Mouse (Mus musculus) embryonic facial prominence, embryonic 10.5 days (tissue): Measurements from ENCODE around the gene Smtn. TPM values are rescaled to one million over a fixed set of nuclear protein-coding genes. Genes with fewer than 3 reads are reported as not detected.

Source experiments
- DNase-seq: peaks from one replicate; pipeline ENCODE4 v3.0.0-alpha.2; 2017; ENCODE audit warnings: low spot score
- H3K27ac ChIP-seq: fragments of 300-500 bp; sonication (generic); replicated peaks from 2 replicates; pipeline ENCODE4 v1.5.1; 2016; ENCODE audit warnings: mild to moderate bottlenecking
- H3K27me3 ChIP-seq: fragments of 300-500 bp; sonication (generic); replicated peaks from 2 replicates; pipeline ENCODE4 v1.6.1; 2016; ENCODE audit warnings: low read depth, mild to moderate bottlenecking; ENCODE audit not compliant: poor library complexity, severe bottlenecking
- H3K36me3 ChIP-seq: fragments of 300-500 bp; sonication (generic); replicated peaks from 2 replicates; pipeline ENCODE4 v1.6.1; 2016; ENCODE audit warnings: mild to moderate bottlenecking, moderate library complexity
- H3K4me1 ChIP-seq: fragments of 300-500 bp; sonication (generic); 2 replicates; pipeline ENCODE4 v1.6.1; 2016
- H3K4me3 ChIP-seq: fragments of 300-500 bp; sonication (generic); 2 replicates; pipeline ENCODE4 v1.5.1; 2016; ENCODE audit warnings: mild to moderate bottlenecking, moderate library complexity
- H3K9me3 ChIP-seq: fragments of 300-500 bp; sonication (generic); 2 replicates; pipeline ENCODE4 v1.6.1; 2016; ENCODE audit warnings: mild to moderate bottlenecking
- WGBS: fragments of 180-500 bp; shearing (Covaris S2); methylation state at CpG from one replicate; pipeline ENCODE4 v1.1.7; 2016; 5-methylcytosine and 5-hydroxymethylcytosine counted together
- polyA plus RNA-seq: library from polyadenylated mRNA; unstranded; fragments of >200 nt; fragmentation: Nextera tagmentation; extraction: Ambion mirVana; gene quantifications from 2 replicates; pipeline ENCODE4 v1.2.1, GENCODE M21; 2016

Gene Smtn
- polyA plus RNA-seq, 1 experiment from 2014 or later, result 42.6 TPM

- Histone ChIP-seq H3K27ac (no peak overlapping the region), H3K9me3 (no peaks in the 10 kb centered on the region), H3K27me3 (peaks cover 37% of the 10 kb centered on the region), H3K4me1 (peaks cover 37% of the 10 kb centered on the region), H3K4me3 (no peak overlapping the region), H3K36me3 (no peaks in the 10 kb centered on the region)
- no peak for DNase-seq
- WGBS, result 89% methylated on average over 6 of the region's 6 CpGs
Measured at GRCm38 (mm10) chr11:3513291-3513690, 27.1 kb downstream of the Smtn start.

GRCm38 (mm10) chr11:3510321-3510720, 30.1 kb downstream of the Smtn start:
- Histone ChIP-seq H3K4me1 (peaks cover 13% of the 10 kb centered on the region; the same call in 1 of the 2 replicates), H3K9me3 (no peaks in the 10 kb centered on the region), H3K4me3 (no peak overlapping the region), H3K36me3 (no peaks in the 10 kb centered on the region), H3K27ac (no peak overlapping the region), H3K27me3 (peaks cover 10% of the 10 kb centered on the region)
- 86% methylated on average over 2 of the region's 2 CpGs for WGBS
- no peak for DNase-seq

- Histone ChIP-seq H3K27ac (no peak overlapping the region), H3K27me3 (0 out of 2 replicates have a peak, but pooled peaks cover 6% of the 10 kb centered on the region), H3K9me3 (no peaks in the 10 kb centered on the region), H3K36me3 (no peaks in the 10 kb centered on the region), H3K4me3 (no peak overlapping the region), H3K4me1 (peaks cover 4% of the 10 kb centered on the region; the same call in 1 of the 2 replicates)
- no peak for DNase-seq
- 75% methylated on average over 8 of the region's 8 CpGs for WGBS
Measured at GRCm38 (mm10) chr11:3509181-3510085, 31.0 kb downstream of the Smtn start.

- Histone ChIP-seq H3K27ac (no peak overlapping the region), H3K36me3 (no peaks in the 10 kb centered on the region), H3K4me3 (no peak overlapping the region), H3K27me3 (0 out of 2 replicates have a peak, but pooled peaks cover 6% of the 10 kb centered on the region), H3K9me3 (no peaks in the 10 kb centered on the region), H3K4me1 (no peaks in the 10 kb centered on the region)
- DNase-seq, result no peak
- 58% methylated on average over 7 of the region's 7 CpGs for WGBS
Measured at GRCm38 (mm10) chr11:3508226-3508625, 32.2 kb downstream of the Smtn start.

GRCm38 (mm10) chr11:3503755-3504693, 36.4 kb downstream of the Smtn start:
- Histone ChIP-seq H3K27me3 (0 out of 2 replicates have a peak, but pooled peaks cover 10% of the 10 kb centered on the region), H3K36me3 (no peaks in the 10 kb centered on the region), H3K4me3 (no peak overlapping the region), H3K9me3 (no peaks in the 10 kb centered on the region), H3K4me1 (no peaks in the 10 kb centered on the region), H3K27ac (0 out of 2 replicates have a peak overlapping the region, but pooled peaks have one; percentile 14)
- DNase-seq, result no peak
- WGBS, result 60% methylated on average over 11 of the region's 11 CpGs

GRCm38 (mm10) chr11:3502459-3503072, 37.8 kb downstream of the Smtn start:
- no peak for DNase-seq

GRCm38 (mm10) chr11:3502057-3502456, 38.4 kb downstream of the Smtn start:
- Histone ChIP-seq H3K36me3 (no peaks in the 10 kb centered on the region), H3K4me1 (no peaks in the 10 kb centered on the region), H3K27me3 (0 out of 2 replicates have a peak, but pooled peaks cover 4% of the 10 kb centered on the region), H3K9me3 (no peaks in the 10 kb centered on the region), H3K4me3 (no peak overlapping the region), H3K27ac (no peak overlapping the region)
- 78% methylated on average over 17 of the region's 17 CpGs for WGBS
- DNase-seq, result no peak

More at GRCm38 (mm10) chr11:3502459-3503072, 37.8 kb downstream of the Smtn start:
- no peak overlapping the region for H3K27ac ChIP-seq
- no peak overlapping the region for H3K4me3 ChIP-seq
- no peaks in the 10 kb centered on the region for H3K4me1 ChIP-seq
- 83% methylated on average over 18 of the region's 18 CpGs for WGBS
- 0 out of 2 replicates have a peak, but pooled peaks cover 4% of the 10 kb centered on the region for H3K27me3 ChIP-seq
- H3K36me3 ChIP-seq, result no peaks in the 10 kb centered on the region
- H3K9me3 ChIP-seq, result no peaks in the 10 kb centered on the region

- H3K27ac ChIP-seq, result no peak overlapping the region
- H3K4me1 ChIP-seq, result peaks cover 17% of the 10 kb centered on the region
- no peak overlapping the region for H3K4me3 ChIP-seq
- no peaks in the 10 kb centered on the region for H3K36me3 ChIP-seq
- 88% methylated on average over 1 of the region's 1 CpGs for WGBS
- no peak for DNase-seq
- H3K27me3 ChIP-seq, result no peaks in the 10 kb centered on the region
- H3K9me3 ChIP-seq, result no peaks in the 10 kb centered on the region
Measured at GRCm38 (mm10) chr11:3497296-3497695, 43.1 kb downstream of the Smtn start.

- 51% methylated on average over 5 of the region's 5 CpGs for WGBS
- Histone ChIP-seq H3K9me3 (no peaks in the 10 kb centered on the region), H3K36me3 (no peaks in the 10 kb centered on the region), H3K27ac (no peak overlapping the region), H3K4me3 (no peak overlapping the region), H3K4me1 (peaks cover 22% of the 10 kb centered on the region), H3K27me3 (no peaks in the 10 kb centered on the region)
- DNase-seq, result no peak
Measured at GRCm38 (mm10) chr11:3496756-3497155, 43.7 kb downstream of the Smtn start.

GRCm38 (mm10) chr11:3495496-3495895, 44.9 kb downstream of the Smtn start:
- Histone ChIP-seq H3K4me1 (peaks cover 23% of the 10 kb centered on the region), H3K4me3 (no peak overlapping the region), H3K36me3 (no peaks in the 10 kb centered on the region), H3K27me3 (no peaks in the 10 kb centered on the region), H3K9me3 (no peaks in the 10 kb centered on the region), H3K27ac (no peak overlapping the region)
- WGBS, result 91% methylated on average over 14 of the region's 14 CpGs
- no peak for DNase-seq

GRCm38 (mm10) chr11:3494857-3495256, 45.6 kb downstream of the Smtn start:
- Histone ChIP-seq H3K4me1 (peaks cover 23% of the 10 kb centered on the region), H3K27me3 (no peaks in the 10 kb centered on the region), H3K4me3 (no peak overlapping the region), H3K27ac (peak overlapping the region; percentile 60; the same call in 1 of the 2 replicates), H3K9me3 (no peaks in the 10 kb centered on the region), H3K36me3 (no peaks in the 10 kb centered on the region)
- DNase-seq, result no peak
- WGBS, result 77% methylated on average over 17 of the region's 17 CpGs

GRCm38 (mm10) chr11:3492748-3493147, 47.7 kb downstream of the Smtn start:
- H3K9me3 ChIP-seq, result no peaks in the 10 kb centered on the region
- WGBS, result 67% methylated on average over 4 of the region's 4 CpGs

More at GRCm38 (mm10) chr11:3492748-3493147, 47.7 kb downstream of the Smtn start:
- no peaks in the 10 kb centered on the region for H3K27me3 ChIP-seq
- no peak for DNase-seq
- no peak overlapping the region for H3K4me3 ChIP-seq
- peaks cover 31% of the 10 kb centered on the region for H3K4me1 ChIP-seq
- no peaks in the 10 kb centered on the region for H3K36me3 ChIP-seq
- H3K27ac ChIP-seq, result no peak overlapping the region
